Mouse (Mus musculus): Measurements from ENCODE around the gene Iqgap3.

DNA sequence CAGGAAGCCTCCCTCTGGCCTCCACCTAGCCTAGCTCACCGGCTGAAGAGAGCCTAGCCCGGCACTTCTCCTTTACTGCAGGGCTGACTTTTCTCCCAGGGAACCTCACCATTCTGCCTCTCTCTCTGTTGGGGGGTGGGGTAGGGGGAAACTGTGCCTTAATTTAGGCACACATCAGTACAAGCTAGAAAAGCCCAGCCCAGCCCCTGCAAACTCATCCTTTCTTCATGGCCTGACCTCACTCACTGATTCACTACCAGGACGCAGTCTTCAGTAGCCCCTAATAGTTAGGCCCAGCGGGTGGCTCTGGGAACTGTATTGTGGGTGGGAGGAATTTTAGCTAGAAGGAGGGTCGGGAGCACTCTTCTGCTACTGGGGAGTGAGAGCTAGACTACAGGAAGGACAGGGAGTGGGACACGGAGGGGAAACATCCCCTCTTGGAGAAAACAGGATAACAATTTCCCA, 67.8 kb downstream of the Iqgap3 start:
- no peak for TF ChIP-seq CTCF (IDR thresholded peaks at IDR 0.05; ENCODE audit: extremely low read depth, insufficient read depth, low read length)
- TF ChIP-seq POLR2A (IDR thresholded peaks at IDR 0.05; ENCODE audit: extremely low read depth, insufficient read depth, low read length): no peak
